Mouse (Mus musculus): ENCODE results near the gene Ercc1.

Ercc1 gene

GRCm38 (mm10) chr7:19309278-19309883 lies 35.2 kb upstream of the Ercc1 start:
- DNase-seq (ENCODE audit: low read depth, low spot score): no peak

- peak; percentile 93 for DNase-seq (ENCODE audit: low read depth, low spot score)
Measured at GRCm38 (mm10) chr7:19309884-19310641, 34.5 kb upstream of the Ercc1 start, which contains the start of gene Fosb. Gene Fosb, minus strand, starts transcription at chr7:19310051.

GRCm38 (mm10) chr7:19311991-19312390 lies 32.6 kb upstream of the Ercc1 start:
- no peak for DNase-seq (ENCODE audit: low read depth, low spot score)

GRCm38 (mm10) chr7:19314033-19314432 lies 30.5 kb upstream of the Ercc1 start:
- DNase-seq (ENCODE audit: low read depth, low spot score): no peak

GRCm38 (mm10) chr7:19316451-19317161 lies 28.0 kb upstream of the Ercc1 start:
- no peak for DNase-seq (ENCODE audit: low read depth, low spot score)

- no peak for DNase-seq (ENCODE audit: low read depth, low spot score)
Measured at GRCm38 (mm10) chr7:19318201-19318600, 26.4 kb upstream of the Ercc1 start.

GRCm38 (mm10) chr7:19318676-19319075 lies 25.9 kb upstream of the Ercc1 start:
- no peak for DNase-seq (ENCODE audit: low read depth, low spot score)

GRCm38 (mm10) chr7:19319458-19319857 lies 25.1 kb upstream of the Ercc1 start:
- DNase-seq (ENCODE audit: low read depth, low spot score): no peak

GRCm38 (mm10) chr7:19319906-19320305 lies 24.7 kb upstream of the Ercc1 start:
- peak; percentile 95 for DNase-seq (ENCODE audit: low read depth, low spot score)

- DNase-seq (ENCODE audit: low read depth, low spot score): no peak
Measured at GRCm38 (mm10) chr7:19320637-19321036, 23.9 kb upstream of the Ercc1 start.

- no peak for DNase-seq (ENCODE audit: low read depth, low spot score)
Measured at GRCm38 (mm10) chr7:19321464-19321863, 23.1 kb upstream of the Ercc1 start.

- DNase-seq (ENCODE audit: low read depth, low spot score): no peak
Measured at GRCm38 (mm10) chr7:19322489-19322888, 22.1 kb upstream of the Ercc1 start.

- no peak for DNase-seq (ENCODE audit: low read depth, low spot score)
Measured at GRCm38 (mm10) chr7:19324221-19324620, 20.4 kb upstream of the Ercc1 start.

GRCm38 (mm10) chr7:19325262-19326199 lies 19.0 kb upstream of the Ercc1 start:
- no peak for DNase-seq (ENCODE audit: low read depth, low spot score)

GRCm38 (mm10) chr7:19326359-19326758 lies 18.2 kb upstream of the Ercc1 start:
- peak; percentile 64 for DNase-seq (ENCODE audit: low read depth, low spot score)

GRCm38 (mm10) chr7:19327128-19327527 lies 17.4 kb upstream of the Ercc1 start:
- DNase-seq (ENCODE audit: low read depth, low spot score): peak; percentile 80

- DNase-seq (ENCODE audit: low read depth, low spot score): no peak
Measured at GRCm38 (mm10) chr7:19327782-19328181, 16.8 kb upstream of the Ercc1 start.

- no peak for DNase-seq (ENCODE audit: low read depth, low spot score)
Measured at GRCm38 (mm10) chr7:19328425-19328824, 16.2 kb upstream of the Ercc1 start.

- DNase-seq (ENCODE audit: low read depth, low spot score): no peak
Measured at GRCm38 (mm10) chr7:19331910-19332309, 12.7 kb upstream of the Ercc1 start.

- DNase-seq (ENCODE audit: low read depth, low spot score): no peak
Measured at GRCm38 (mm10) chr7:19332709-19333352, 11.7 kb upstream of the Ercc1 start.

GRCm38 (mm10) chr7:19335583-19335982 lies 9.0 kb upstream of the Ercc1 start:
- no peak for DNase-seq (ENCODE audit: low read depth, low spot score)
